Mouse (Mus musculus): Measurements from ENCODE around the gene Dclk1. TPM values are rescaled to one million over a fixed set of nuclear protein-coding genes. Genes with fewer than 3 reads are reported as not detected.

Dclk1 gene
- polyA plus RNA-seq, 1 experiment from 2014 or later: 140 TPM

GRCm38 (mm10) chr3:55213785-55214184 lies 28.4 kb upstream of the Dclk1 start:
- no peak overlapping the region for H3K4me3 ChIP-seq (ENCODE audit: low read depth, low read length)
- no peaks in the 10 kb centered on the region for H3K27me3 ChIP-seq (replicated peaks; ENCODE audit: control insufficient read depth, insufficient read depth, low read length)
- H3K27ac ChIP-seq (ENCODE audit: low read depth, low read length): 0 out of 2 replicates have a peak overlapping the region, but pooled peaks have one; percentile 39
- 51% methylated on average over 4 of the region's 4 CpGs for WGBS
- peaks cover 14% of the 10 kb centered on the region for H3K4me1 ChIP-seq (ENCODE audit: control insufficient read depth, insufficient read depth, low read length)
- H3K4me2 ChIP-seq (ENCODE audit: low read length): no peak overlapping the region
- no peak for ATAC-seq
- H3K36me3 ChIP-seq (ENCODE audit: control insufficient read depth, insufficient read depth, low read length): no peaks in the 10 kb centered on the region
- H3K9me3 ChIP-seq (replicated peaks; ENCODE audit: control insufficient read depth, low read length): no peaks in the 10 kb centered on the region
- DNase-seq (ENCODE audit: low spot score): no peak
- no peak overlapping the region for H3K9ac ChIP-seq (ENCODE audit: low read length)

GRCm38 (mm10) chr3:55214413-55214812 lies 27.8 kb upstream of the Dclk1 start:
- WGBS: 43% methylated on average over 6 of the region's 6 CpGs
- H3K9me3 ChIP-seq (replicated peaks; ENCODE audit: control insufficient read depth, low read length): no peaks in the 10 kb centered on the region
- H3K9ac ChIP-seq (ENCODE audit: low read length): no peak overlapping the region
- ATAC-seq (peak; percentile 86; the same call in 1 of the 2 replicates), DNase-seq (ENCODE audit: low spot score) (peak; percentile 84)
- H3K27ac ChIP-seq (ENCODE audit: low read depth, low read length): peak overlapping the region; percentile 39; the same call in 1 of the 2 replicates
- H3K4me3 ChIP-seq (ENCODE audit: low read depth, low read length): no peak overlapping the region
- no peaks in the 10 kb centered on the region for H3K36me3 ChIP-seq (ENCODE audit: control insufficient read depth, insufficient read depth, low read length)
- peaks cover 14% of the 10 kb centered on the region for H3K4me1 ChIP-seq (ENCODE audit: control insufficient read depth, insufficient read depth, low read length)
- no peaks in the 10 kb centered on the region for H3K27me3 ChIP-seq (replicated peaks; ENCODE audit: control insufficient read depth, insufficient read depth, low read length)
- H3K4me2 ChIP-seq (ENCODE audit: low read length): 0 out of 2 replicates have a peak overlapping the region, but pooled peaks have one; percentile 1

DNA sequence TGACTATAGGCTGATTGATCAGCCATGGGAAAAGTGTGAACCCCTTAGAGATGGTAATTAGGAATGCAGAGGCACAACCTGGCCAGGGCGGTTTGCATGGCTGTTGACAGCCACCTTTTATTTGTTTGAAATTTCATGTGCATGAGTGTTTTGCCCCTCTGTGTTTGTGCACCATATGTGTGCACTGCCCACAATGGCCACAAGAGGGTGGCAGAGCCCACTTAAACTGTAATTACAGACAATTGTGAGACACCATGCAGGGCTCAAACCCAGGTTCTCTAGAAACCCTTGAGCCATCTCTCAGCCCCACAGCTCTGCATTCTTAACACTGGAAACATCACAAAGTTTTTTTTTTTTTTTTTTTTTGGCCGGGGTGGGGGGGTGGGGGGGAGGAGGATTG lies 19.7 kb upstream of the Dclk1 start:
- Histone ChIP-seq H3K27ac (ENCODE audit: low read depth, low read length) (no peak overlapping the region), H3K9ac (ENCODE audit: low read length) (no peak overlapping the region), H3K4me1 (ENCODE audit: control insufficient read depth, insufficient read depth, low read length) (peaks cover 10% of the 10 kb centered on the region; the same call in 1 of the 2 replicates), H3K4me2 (ENCODE audit: low read length) (no peak overlapping the region), H3K36me3 (ENCODE audit: control insufficient read depth, insufficient read depth, low read length) (no peaks in the 10 kb centered on the region), H3K4me3 (ENCODE audit: low read depth, low read length) (no peak overlapping the region), H3K9me3 (replicated peaks; ENCODE audit: control insufficient read depth, low read length) (no peaks in the 10 kb centered on the region), H3K27me3 (replicated peaks; ENCODE audit: control insufficient read depth, insufficient read depth, low read length) (no peaks in the 10 kb centered on the region)
- no peak for ATAC-seq
- DNase-seq (ENCODE audit: low spot score): no peak
- WGBS: 89% methylated on average over 2 of the region's 2 CpGs

DNA sequence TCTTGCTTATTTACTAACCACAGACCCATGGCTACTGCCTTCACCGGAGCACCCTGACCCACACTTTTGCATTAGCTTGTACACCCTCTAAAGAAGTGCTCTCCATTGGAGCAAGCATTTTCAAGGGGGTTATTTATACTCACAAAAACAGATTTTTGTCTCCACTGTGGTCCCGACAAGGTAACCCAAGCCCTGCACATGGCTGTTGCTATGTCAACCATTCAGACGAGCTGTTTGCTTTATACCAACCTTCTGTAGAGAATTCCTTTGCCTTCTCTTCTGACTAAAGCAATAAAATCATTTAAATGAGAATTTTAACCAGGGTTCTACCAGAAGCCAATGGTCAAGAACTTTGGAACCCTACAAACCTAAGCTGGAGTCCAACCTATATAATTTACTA lies 18.3 kb upstream of the Dclk1 start:
- Histone ChIP-seq H3K4me2 (ENCODE audit: low read length) (no peak overlapping the region), H3K9ac (ENCODE audit: low read length) (no peak overlapping the region), H3K27me3 (replicated peaks; ENCODE audit: control insufficient read depth, insufficient read depth, low read length) (no peaks in the 10 kb centered on the region), H3K9me3 (replicated peaks; ENCODE audit: control insufficient read depth, low read length) (no peaks in the 10 kb centered on the region), H3K36me3 (ENCODE audit: control insufficient read depth, insufficient read depth, low read length) (no peaks in the 10 kb centered on the region), H3K4me1 (ENCODE audit: control insufficient read depth, insufficient read depth, low read length) (peaks cover 10% of the 10 kb centered on the region; the same call in 1 of the 2 replicates), H3K4me3 (ENCODE audit: low read depth, low read length) (no peak overlapping the region), H3K27ac (ENCODE audit: low read depth, low read length) (no peak overlapping the region)
- DNase-seq (ENCODE audit: low spot score) (no peak), ATAC-seq (no peak)
- 71% methylated on average over 3 of the region's 3 CpGs for WGBS

GRCm38 (mm10) chr3:55226501-55227213 lies 15.5 kb upstream of the Dclk1 start:
- H3K27me3 ChIP-seq (replicated peaks; ENCODE audit: control insufficient read depth, insufficient read depth, low read length): no peaks in the 10 kb centered on the region
- peak overlapping the region; percentile 46 for H3K4me2 ChIP-seq (ENCODE audit: low read length)
- H3K27ac ChIP-seq (ENCODE audit: low read depth, low read length): no peak overlapping the region
- no peaks in the 10 kb centered on the region for H3K9me3 ChIP-seq (replicated peaks; ENCODE audit: control insufficient read depth, low read length)
- ATAC-seq (peak; percentile 88), DNase-seq (ENCODE audit: low spot score) (peak; percentile 81)
- H3K36me3 ChIP-seq (ENCODE audit: control insufficient read depth, insufficient read depth, low read length): no peaks in the 10 kb centered on the region
- 17% methylated on average over 18 of the region's 18 CpGs for WGBS
- peaks cover 10% of the 10 kb centered on the region; the same call in 1 of the 2 replicates for H3K4me1 ChIP-seq (ENCODE audit: control insufficient read depth, insufficient read depth, low read length)
- H3K4me3 ChIP-seq (ENCODE audit: low read depth, low read length): peak overlapping the region; percentile 17
- no peak overlapping the region; the same call in 1 of the 2 replicates for H3K9ac ChIP-seq (ENCODE audit: low read length)

DNA sequence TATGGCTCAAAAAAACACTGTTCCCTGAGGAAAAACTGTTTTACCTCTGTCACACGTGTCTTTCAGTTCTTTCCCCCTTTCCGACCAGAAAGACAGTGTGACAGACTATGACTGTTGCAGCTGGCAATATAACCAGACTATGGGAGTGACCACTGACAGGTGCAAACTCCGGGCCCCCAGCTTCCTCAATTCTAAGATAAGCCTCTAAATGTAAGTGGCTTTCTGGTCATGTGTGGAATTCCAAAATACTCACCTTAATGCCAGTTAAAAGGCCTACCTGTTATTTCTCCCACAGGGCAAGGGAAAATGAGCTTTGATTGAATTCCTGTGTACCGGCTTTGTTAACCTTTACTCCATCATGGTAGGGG lies 15.0 kb upstream of the Dclk1 start:
- Histone ChIP-seq H3K9ac (ENCODE audit: low read length) (no peak overlapping the region; the same call in 1 of the 2 replicates), H3K27ac (ENCODE audit: low read depth, low read length) (no peak overlapping the region), H3K27me3 (replicated peaks; ENCODE audit: control insufficient read depth, insufficient read depth, low read length) (no peaks in the 10 kb centered on the region), H3K4me1 (ENCODE audit: control insufficient read depth, insufficient read depth, low read length) (peaks cover 10% of the 10 kb centered on the region; the same call in 1 of the 2 replicates), H3K4me2 (ENCODE audit: low read length) (peak overlapping the region; percentile 46), H3K36me3 (ENCODE audit: control insufficient read depth, insufficient read depth, low read length) (no peaks in the 10 kb centered on the region), H3K9me3 (replicated peaks; ENCODE audit: control insufficient read depth, low read length) (no peaks in the 10 kb centered on the region), H3K4me3 (ENCODE audit: low read depth, low read length) (no peak overlapping the region)
- WGBS: 17% methylated on average over 4 of the region's 4 CpGs
- no peak for DNase-seq (ENCODE audit: low spot score)
- no peak; the same call in 1 of the 2 replicates for ATAC-seq

DNA sequence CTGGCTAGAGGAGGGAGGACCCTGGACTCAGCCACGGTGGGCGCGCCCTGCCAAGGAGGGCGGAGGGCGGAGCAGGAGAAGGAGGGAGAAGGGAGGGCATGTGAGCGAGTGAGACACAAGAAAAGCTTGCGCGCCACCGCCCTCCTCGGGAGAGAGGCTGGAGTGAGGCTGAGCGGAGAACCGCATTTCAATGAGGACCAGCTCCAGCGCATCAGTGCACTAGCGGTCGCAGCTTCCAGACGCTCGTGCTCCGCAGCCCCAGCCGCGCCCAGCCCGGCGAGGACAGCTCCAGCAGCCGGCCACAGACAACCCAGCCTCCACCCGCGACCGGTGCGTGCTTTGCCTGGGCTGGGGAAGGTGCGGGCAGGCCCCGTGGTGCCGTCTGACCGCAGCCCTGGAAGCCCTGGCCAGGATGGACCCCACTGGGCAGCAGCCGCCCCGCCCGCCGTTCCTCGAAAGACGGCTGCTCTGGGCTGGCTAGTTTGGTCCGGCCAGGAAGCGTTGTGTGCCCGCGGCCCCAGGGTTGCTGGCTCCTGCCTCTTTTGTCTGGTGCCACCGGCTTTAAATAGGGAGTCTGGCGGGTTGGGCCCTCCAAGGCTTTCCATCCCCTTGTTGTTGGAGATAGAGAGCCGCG lies 375 bp downstream of the Dclk1 start:
- peaks cover 7% of the 10 kb centered on the region; the same call in 1 of the 2 replicates for H3K36me3 ChIP-seq (ENCODE audit: control insufficient read depth, insufficient read depth, low read length)
- H3K4me3 ChIP-seq (ENCODE audit: low read depth, low read length): peak overlapping the region; percentile 75
- H3K9ac ChIP-seq (ENCODE audit: low read length): peak overlapping the region; percentile 97
- DNase-seq (ENCODE audit: low spot score) (peak; percentile 96), ATAC-seq (peak; percentile 95)
- H3K9me3 ChIP-seq (replicated peaks; ENCODE audit: control insufficient read depth, low read length): no peaks in the 10 kb centered on the region
- peaks cover 11% of the 10 kb centered on the region for H3K4me1 ChIP-seq (ENCODE audit: control insufficient read depth, insufficient read depth, low read length)
- peak overlapping the region; percentile 98 for H3K27ac ChIP-seq (ENCODE audit: low read depth, low read length)
- under 1% methylated on average over 38 of the region's 45 CpGs for WGBS
- peak overlapping the region; percentile 67 for H3K4me2 ChIP-seq (ENCODE audit: low read length)
- H3K27me3 ChIP-seq (replicated peaks; ENCODE audit: control insufficient read depth, insufficient read depth, low read length): no peaks in the 10 kb centered on the region

GRCm38 (mm10) chr3:55243056-55243471 lies 900 bp downstream of the Dclk1 start:
- H3K4me1 ChIP-seq (ENCODE audit: control insufficient read depth, insufficient read depth, low read length): peaks cover 14% of the 10 kb centered on the region
- peaks cover 12% of the 10 kb centered on the region for H3K36me3 ChIP-seq (ENCODE audit: control insufficient read depth, insufficient read depth, low read length)
- H3K27me3 ChIP-seq (replicated peaks; ENCODE audit: control insufficient read depth, insufficient read depth, low read length): no peaks in the 10 kb centered on the region
- H3K4me2 ChIP-seq (ENCODE audit: low read length): peak overlapping the region; percentile 67
- peak; percentile 69 for ATAC-seq
- under 1% methylated on average over 8 of the region's 8 CpGs for WGBS
- H3K27ac ChIP-seq (ENCODE audit: low read depth, low read length): peak overlapping the region; percentile 98
- H3K4me3 ChIP-seq (ENCODE audit: low read depth, low read length): peak overlapping the region; percentile 75
- no peaks in the 10 kb centered on the region for H3K9me3 ChIP-seq (replicated peaks; ENCODE audit: control insufficient read depth, low read length)
- peak; percentile 60 for DNase-seq (ENCODE audit: low spot score)
- peak overlapping the region; percentile 97 for H3K9ac ChIP-seq (ENCODE audit: low read length)

GRCm38 (mm10) chr3:55244087-55244486 lies 1.9 kb downstream of the Dclk1 start:
- Histone ChIP-seq H3K27me3 (replicated peaks; ENCODE audit: control insufficient read depth, insufficient read depth, low read length) (no peaks in the 10 kb centered on the region), H3K36me3 (ENCODE audit: control insufficient read depth, insufficient read depth, low read length) (peaks cover 21% of the 10 kb centered on the region), H3K9me3 (replicated peaks; ENCODE audit: control insufficient read depth, low read length) (no peaks in the 10 kb centered on the region), H3K27ac (ENCODE audit: low read depth, low read length) (no peak overlapping the region), H3K9ac (ENCODE audit: low read length) (peak overlapping the region; percentile 97), H3K4me3 (ENCODE audit: low read depth, low read length) (peak overlapping the region; percentile 75), H3K4me2 (ENCODE audit: low read length) (peak overlapping the region; percentile 67), H3K4me1 (ENCODE audit: control insufficient read depth, insufficient read depth, low read length) (peaks cover 21% of the 10 kb centered on the region)
- ATAC-seq (no peak), DNase-seq (ENCODE audit: low spot score) (peak; percentile 37)
- WGBS: 57% methylated on average over 6 of the region's 6 CpGs

All from forebrain, embryonic 14.5 days (tissue).